Mouse (Mus musculus) heart, embryonic 14.5 days (tissue): ENCODE results near the gene Herc6. TPM values are rescaled to one million over a fixed set of nuclear protein-coding genes. Genes with fewer than 3 reads are reported as not detected.
"Not testable (repeated sequence)": the region's sequence is repeated elsewhere in the genome, so short reads cannot be mapped to it uniquely, and the experiment has no call there.

Experiments
- ATAC-seq: fragments of 200-750 bp; cut with Nextera tagmentation; 2 replicates; pipeline ENCODE4 v1.8.0; 2017; ENCODE audit warnings: low read depth, moderate TSS enrichment; ENCODE audit not compliant: insufficient number of reproducible peaks, insufficient read depth, low FRiP score
- H3K27ac ChIP-seq, 2 experiments: fragments of 200-500 bp in 1 of 2; fragments of 300-500 bp in 1 of 2; sonication (generic) in 1 of 2; replicated peaks in 1 of 2; 2 replicates each; pipeline ENCODE4 v1.5.1; 2012 to 2014; ENCODE audit warnings: low read depth in 2 of 2, low read length in 2 of 2, control low read depth in 1 of 2, mild to moderate bottlenecking in 1 of 2, mixed read lengths in 1 of 2; ENCODE audit not compliant: control insufficient read depth in 1 of 2, insufficient read depth in 1 of 2
- H3K27me3 ChIP-seq: fragments of 300-500 bp; sonication (generic); 2 replicates; pipeline ENCODE4 v1.6.1; 2014; ENCODE audit warnings: mild to moderate bottlenecking, low read length, control low read depth; ENCODE audit not compliant: control insufficient read depth, insufficient read depth
- H3K36me3 ChIP-seq: fragments of 300-500 bp; sonication (generic); 2 replicates; pipeline ENCODE4 v1.6.1; 2014; ENCODE audit warnings: mild to moderate bottlenecking, control low read depth, low read length, mixed read lengths; ENCODE audit not compliant: control insufficient read depth, insufficient read depth
- H3K4me1 ChIP-seq, 2 experiments: fragments of 200-500 bp in 1 of 2; fragments of 300-500 bp in 1 of 2; sonication (generic) in 1 of 2; 2 replicates each; pipeline ENCODE4 v1.6.1; 2012 to 2014; ENCODE audit warnings: low read length in 2 of 2, control low read depth in 1 of 2, mixed read lengths in 1 of 2; ENCODE audit not compliant: control insufficient read depth in 2 of 2, insufficient read depth in 2 of 2
- H3K4me2 ChIP-seq: fragments of 300-500 bp; sonication (generic); 2 replicates; pipeline ENCODE4 v1.6.1; 2014; ENCODE audit warnings: mild to moderate bottlenecking, low read length
- H3K4me3 ChIP-seq, 2 experiments: fragments of 200-500 bp in 1 of 2; fragments of 300-500 bp in 1 of 2; sonication (generic) in 1 of 2; 2 replicates each; pipeline ENCODE4 v1.5.1; 2012 to 2014; ENCODE audit warnings: low read length in 2 of 2, mild to moderate bottlenecking in 2 of 2, control low read depth in 1 of 2, low read depth in 1 of 2, moderate library complexity in 1 of 2; ENCODE audit not compliant: control insufficient read depth in 1 of 2, insufficient read depth in 1 of 2
- H3K9ac ChIP-seq: fragments of 300-500 bp; sonication (generic); 2 replicates; pipeline ENCODE4 v1.6.1; 2014; ENCODE audit warnings: mild to moderate bottlenecking, low read length
- H3K9me3 ChIP-seq: fragments of 300-500 bp; sonication (generic); 2 replicates; pipeline ENCODE4 v1.6.1; 2016; ENCODE audit warnings: low read length, control low read depth; ENCODE audit not compliant: control insufficient read depth
- WGBS: fragments of 180-500 bp; shearing (Covaris S2); extraction: QIAGEN DNeasy Blood & Tissue Kit; methylation state at CpG from one replicate; pipeline ENCODE4 v1.1.7; 2014; 5-methylcytosine and 5-hydroxymethylcytosine counted together
- polyA plus RNA-seq: library from polyadenylated mRNA; unstranded; fragments of >200 nt; fragmentation: Nextera tagmentation; extraction: Ambion mirVana; gene quantifications from 2 replicates; pipeline ENCODE4 v1.2.1, GENCODE M21; 2014

The Herc6 gene
- polyA plus RNA-seq, 1 experiment from 2014 or later, result 5.3 TPM

DNA sequence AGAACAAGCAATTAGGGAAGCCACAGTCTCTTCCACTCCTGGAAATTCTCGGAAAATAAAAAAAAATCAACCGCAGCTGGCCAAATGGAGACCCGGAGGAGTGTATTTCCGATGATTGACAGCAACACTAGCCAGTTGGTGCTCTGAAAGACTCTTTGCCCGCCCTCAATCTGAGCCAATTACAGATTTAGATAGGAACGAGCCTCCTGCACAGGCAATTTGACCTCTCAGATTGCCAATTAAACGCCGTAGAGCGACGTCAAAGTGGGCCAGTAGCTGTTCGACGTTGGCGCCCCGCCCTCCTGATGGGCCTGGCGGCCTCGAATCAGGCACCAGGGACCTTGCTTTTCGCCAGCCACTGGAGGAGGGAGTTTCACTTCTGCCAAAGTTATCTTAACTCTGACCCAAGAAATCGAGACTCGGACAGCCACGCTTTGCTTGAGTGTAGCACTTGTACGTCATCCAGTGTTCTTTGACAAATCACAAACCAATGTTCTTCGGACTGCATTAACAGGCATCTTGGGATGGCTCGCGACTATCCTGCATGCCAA is 45.3 kb upstream of the Herc6 start, which contains the start of gene Ppm1k:
TSS of gene Ppm1k (minus strand) at position 83 of the 551 bp plus-strand sequence.
- under 1% methylated on average over 24 of the region's 24 CpGs for WGBS
- ATAC-seq, result peak; percentile 99
- H3K9ac ChIP-seq, result peak within 1 kb of the TSS; percentile 84

DNA sequence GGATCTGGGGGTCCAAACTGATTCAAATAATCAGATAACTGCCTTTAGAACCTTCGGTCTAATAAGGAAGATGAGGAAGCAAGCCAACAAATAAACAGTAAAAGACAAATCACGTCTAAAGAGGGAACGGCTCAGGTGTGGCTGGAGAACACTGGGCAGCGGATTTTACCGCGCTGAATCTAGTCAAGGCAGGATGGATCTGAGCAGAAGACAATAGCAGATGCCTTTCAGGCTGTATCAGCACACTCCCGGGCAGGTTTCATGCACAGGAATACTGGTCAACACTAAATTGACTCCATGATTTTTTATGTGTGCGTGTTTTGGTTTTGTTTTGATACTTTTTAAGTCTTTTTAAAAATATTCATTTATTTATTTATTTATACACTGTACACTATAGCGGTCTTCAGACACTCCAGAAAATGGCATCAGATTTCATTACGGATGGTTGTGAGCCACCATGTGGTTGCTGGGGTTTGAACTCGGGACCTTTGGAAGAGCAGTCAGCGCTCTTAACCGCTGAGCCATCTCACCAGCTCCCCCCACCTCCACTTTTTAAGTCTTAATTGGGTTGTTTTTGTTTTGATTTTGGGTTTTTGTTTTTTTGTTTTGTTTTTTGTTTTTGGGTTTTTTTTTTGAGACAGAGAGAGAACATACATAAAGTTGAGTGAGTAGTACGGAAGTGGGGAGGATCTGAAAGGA is 44.7 kb upstream of the Herc6 start:
- WGBS, result 24% methylated on average over 14 of the region's 14 CpGs

More for the DNA sequence above, 45.3 kb upstream of the Herc6 start, which contains the start of gene Ppm1k:
- Histone ChIP-seq H3K4me1 (peaks cover 7 to 26% of the 10 kb centered on the region in 2 experiments), H3K36me3 (no peaks in the 10 kb centered on the region), H3K27me3 (no peaks in the 10 kb centered on the region), H3K4me3 (peak within 1 kb of the TSS; percentile 71), H3K27ac (peak within 1 kb of the TSS; percentile 91 to 93), H3K9me3 (no peaks in the 10 kb centered on the region), H3K4me2 (peak within 1 kb of the TSS; percentile 72)

DNA sequence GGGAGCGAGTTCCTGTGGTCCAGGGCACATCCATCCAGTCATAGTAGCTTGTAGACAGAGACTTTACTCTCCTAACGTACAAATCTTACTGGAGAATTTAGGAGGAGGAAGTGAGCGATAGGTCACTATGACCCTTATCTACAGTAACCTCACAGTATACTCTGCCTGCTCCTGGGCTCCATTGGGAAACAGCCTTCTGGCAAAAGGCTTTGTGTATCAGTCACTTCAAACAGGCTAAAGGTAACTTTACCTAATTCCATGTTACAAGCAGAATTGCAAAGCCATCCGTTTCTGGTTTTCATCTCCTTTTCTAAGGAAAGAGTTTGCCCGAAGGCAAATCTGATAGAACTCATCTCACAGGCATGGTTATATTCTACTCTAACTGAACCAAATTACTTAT is 42.9 kb upstream of the Herc6 start:
- peaks cover 5 to 10% of the 10 kb centered on the region in 2 experiments; a peak in 3 of 4 replicates for H3K4me1 ChIP-seq
- ATAC-seq, result no peak
- no peak overlapping the region for H3K4me2 ChIP-seq
- H3K27ac ChIP-seq, result no peak overlapping the region
- H3K36me3 ChIP-seq, result no peaks in the 10 kb centered on the region
- 74% methylated on average over 5 of the region's 5 CpGs for WGBS
- no peak overlapping the region for H3K4me3 ChIP-seq
- no peaks in the 10 kb centered on the region for H3K9me3 ChIP-seq
- no peak overlapping the region for H3K9ac ChIP-seq
- H3K27me3 ChIP-seq, result no peaks in the 10 kb centered on the region

More for the DNA sequence above, 44.7 kb upstream of the Herc6 start:
- peaks cover 7 to 20% of the 10 kb centered on the region in 2 experiments for H3K4me1 ChIP-seq
- no peaks in the 10 kb centered on the region for H3K27me3 ChIP-seq
- H3K27ac ChIP-seq, result peak overlapping the region; percentile 85 to 93
- H3K9ac ChIP-seq, result peak overlapping the region; percentile 84
- H3K36me3 ChIP-seq, result no peaks in the 10 kb centered on the region
- H3K4me2 ChIP-seq, result peak overlapping the region; percentile 72
- H3K4me3 ChIP-seq, result peak overlapping the region; percentile 54 to 71
- ATAC-seq, result no peak
- H3K9me3 ChIP-seq, result no peaks in the 10 kb centered on the region

DNA sequence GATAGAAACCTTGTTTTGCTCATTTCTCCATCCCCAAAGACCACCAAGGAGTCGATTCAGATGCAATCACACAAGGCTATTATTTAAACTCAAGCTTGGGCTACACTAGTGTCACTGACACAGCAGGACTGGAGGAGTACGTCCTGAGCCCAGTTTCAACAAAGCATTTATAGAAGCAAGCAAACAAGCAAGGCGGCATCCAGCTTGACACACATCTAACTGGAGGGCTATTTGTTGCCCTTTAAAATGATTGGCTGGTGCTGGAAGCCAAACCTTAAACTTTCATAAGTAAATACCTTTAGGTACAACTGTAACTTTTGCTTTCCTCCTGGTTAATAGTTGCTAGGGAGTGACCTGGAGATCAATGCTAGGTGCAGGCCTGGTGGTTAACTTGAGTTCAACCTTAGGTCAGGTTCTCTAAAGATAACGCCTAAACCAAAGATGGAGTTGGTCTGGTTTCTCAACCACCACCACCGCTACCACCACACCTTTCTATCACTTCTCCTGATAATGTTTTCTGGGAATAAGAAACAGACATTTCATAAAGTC is 39.8 kb upstream of the Herc6 start:
- Histone ChIP-seq H3K27ac (no peak overlapping the region), H3K27me3 (no peaks in the 10 kb centered on the region), H3K9ac (no peak overlapping the region), H3K36me3 (no peaks in the 10 kb centered on the region), H3K9me3 (no peaks in the 10 kb centered on the region), H3K4me1 (peaks cover 0 to 6% of the 10 kb centered on the region in 2 experiments; a peak in 1 of 4 replicates), H3K4me3 (no peak overlapping the region), H3K4me2 (no peak overlapping the region)
- no peak for ATAC-seq
- 79% methylated on average over 5 of the region's 5 CpGs for WGBS

DNA sequence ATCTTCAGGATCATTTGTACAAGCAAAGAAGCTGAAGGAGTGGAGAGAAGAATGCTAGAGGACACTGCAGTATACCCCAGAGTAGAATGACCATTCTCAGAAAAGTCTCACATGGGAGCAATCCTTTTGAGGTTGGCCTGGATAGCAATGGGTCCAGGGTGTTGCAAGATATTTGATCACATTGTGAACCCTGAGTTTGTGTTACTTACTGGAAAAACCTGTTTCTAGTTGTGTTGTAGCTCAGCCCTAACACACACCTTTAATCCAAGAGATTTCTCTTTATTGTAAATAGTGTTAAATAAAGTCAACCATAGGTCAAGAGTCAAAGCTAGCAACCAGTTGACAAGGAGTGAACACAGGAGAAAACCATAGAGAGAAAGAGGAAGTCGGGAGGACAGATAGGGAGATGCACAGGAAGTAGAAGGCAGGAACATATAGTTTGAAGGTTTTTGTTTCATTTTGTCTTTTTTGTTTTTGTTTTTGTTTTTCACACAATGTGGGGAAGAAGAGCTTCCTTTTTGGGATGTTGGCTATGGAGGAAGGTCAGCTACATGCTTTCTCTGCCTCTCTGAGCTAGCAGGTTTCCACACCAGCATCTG is 39.0 kb upstream of the Herc6 start:
- H3K27me3 ChIP-seq, result no peaks in the 10 kb centered on the region
- H3K4me3 ChIP-seq, result no peak overlapping the region
- 100% methylated on average over 1 of the region's 1 CpGs for WGBS
- no peak for ATAC-seq
- H3K4me1 ChIP-seq, result peaks cover 0 to 6% of the 10 kb centered on the region in 2 experiments; a peak in 1 of 4 replicates
- no peak overlapping the region for H3K4me2 ChIP-seq
- no peak overlapping the region for H3K27ac ChIP-seq
- no peaks in the 10 kb centered on the region for H3K36me3 ChIP-seq
- no peaks in the 10 kb centered on the region for H3K9me3 ChIP-seq
- H3K9ac ChIP-seq, result no peak overlapping the region

DNA sequence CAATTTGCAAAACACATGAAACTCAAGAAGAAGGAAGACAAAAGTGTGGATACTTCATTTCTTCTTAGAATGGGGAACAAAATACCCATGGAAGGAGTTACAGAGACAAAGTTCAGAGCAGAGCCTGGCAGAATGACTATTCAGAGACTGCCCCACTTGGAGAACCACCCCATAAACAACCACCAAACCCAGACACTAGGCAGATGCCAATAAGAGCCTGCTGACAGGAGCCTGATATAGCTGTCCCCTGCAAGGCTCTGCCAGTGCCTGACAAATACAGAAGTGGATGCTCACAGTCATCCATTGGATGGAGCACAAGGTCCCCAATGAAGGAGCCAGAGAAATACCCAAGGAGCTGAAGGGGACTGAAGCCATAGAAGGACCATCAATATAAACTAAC is 37.2 kb upstream of the Herc6 start:
- not testable (repeated sequence) for H3K4me2 ChIP-seq, H3K9me3 ChIP-seq, H3K27ac ChIP-seq, H3K27me3 ChIP-seq, ATAC-seq, H3K36me3 ChIP-seq, H3K4me3 ChIP-seq, H3K9ac ChIP-seq, H3K4me1 ChIP-seq

DNA sequence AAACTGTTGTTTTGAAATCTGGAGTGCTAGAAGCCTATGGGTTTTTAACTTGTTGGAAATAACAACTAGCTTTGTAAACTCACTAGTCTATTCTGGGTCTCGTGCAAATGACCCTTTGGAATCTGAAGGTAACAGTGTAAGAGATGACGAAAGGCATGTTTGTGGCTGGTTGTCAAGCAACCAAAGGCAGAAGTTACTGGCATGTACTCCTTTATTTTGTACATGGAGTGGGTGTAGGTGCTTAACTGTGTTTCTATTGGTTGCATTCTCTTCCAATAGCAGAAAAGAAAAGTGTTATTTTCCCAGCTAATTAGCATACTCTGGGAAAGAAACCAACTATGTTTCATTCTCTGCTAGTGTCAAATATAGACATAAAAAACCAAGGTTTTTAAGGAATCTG is 35.9 kb upstream of the Herc6 start:
- Histone ChIP-seq H3K9ac (no peak overlapping the region), H3K9me3 (no peaks in the 10 kb centered on the region), H3K4me3 (no peak overlapping the region), H3K27me3 (no peaks in the 10 kb centered on the region), H3K27ac (0 out of 4 replicates have a peak overlapping the region, but pooled peaks of 1 of the 2 experiments have one; percentile 35), H3K4me2 (no peak overlapping the region), H3K4me1 (peaks cover 0 to 6% of the 10 kb centered on the region in 2 experiments; a peak in 1 of 4 replicates), H3K36me3 (no peaks in the 10 kb centered on the region)
- ATAC-seq, result peak; percentile 56; the same call in 1 of the 2 replicates
- 30% methylated on average over 2 of the region's 2 CpGs for WGBS
